Mouse (Mus musculus): Measurements from ENCODE around the gene Vmn2r67. TPM values are rescaled to one million over a fixed set of nuclear protein-coding genes. Genes with fewer than 3 reads are reported as not detected.
"Not testable (repeated sequence)": the region's sequence is repeated elsewhere in the genome, so short reads cannot be mapped to it uniquely, and the experiment has no call there.

Vmn2r67 gene
- total RNA-seq (2021) = not detected
- long read RNA-seq, experiment 1 = 0 reads
- long read RNA-seq, experiment 2 = 0 reads

DNA sequence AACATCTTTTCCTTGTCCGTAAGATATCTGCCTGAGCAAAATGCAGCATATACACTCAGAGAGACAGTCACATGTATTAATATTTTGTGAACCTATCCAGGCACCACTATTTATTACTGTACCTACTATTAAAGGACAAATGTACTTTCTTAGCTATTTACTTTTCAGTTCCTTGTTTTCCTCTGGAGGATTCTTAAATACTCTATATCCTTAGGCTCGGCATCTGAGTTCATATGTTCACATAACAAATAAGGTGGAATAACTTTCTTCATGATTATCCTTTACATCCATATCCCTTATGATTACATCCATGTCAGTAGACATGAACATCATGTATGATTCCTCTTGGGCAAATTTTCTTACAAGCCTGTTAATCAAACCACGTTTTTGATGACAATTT is at the start of gene Vmn2r67:
Gene Vmn2r67 (minus strand): TSS at position 101 of the 400 bp plus-strand sequence.
- DNase-seq (ENCODE audit: low spot score in 2 of 2) = no peak

- not testable (repeated sequence) for DNase-seq (ENCODE audit: low spot score in 2 of 2)
These were observed 51.3 kb downstream of the Vmn2r67 start for GRCm38 (mm10) chr7:85104531-85104930.

Other genes with a start within 250 kb of the Vmn2r67 start
- not detected for gene Vmn2r65, start 191.9 kb downstream of the Vmn2r67 start, total RNA-seq (2021)
- not detected for gene Vmn2r66, start 143.7 kb downstream of the Vmn2r67 start, total RNA-seq (2021)
- gene Vmn2r68, start 81.8 kb upstream of the Vmn2r67 start, total RNA-seq (2021) = not detected

Data from gastrocnemius, postnatal 4 days (tissue).